Comparison of ENCODE assay signal across 8 mouse cellular contexts in genomic region chr11:108889121-108889520, GRCm38 (mm10). TPM values are rescaled to one million over a fixed set of nuclear protein-coding genes. Genes with fewer than 3 reads are reported as not detected.
DNase-seq lines count a peak whose midpoint lies in the region; ATAC-seq and TF ChIP-seq lines count a peak whose summit lies in the region.

No protein-coding gene starts in this region.

- peak; percentile 49; the same call in 1 of the 2 replicates for TF ChIP-seq CTCF in cerebellum, adult 2 months (IDR thresholded peaks at IDR 0.05; ENCODE audit: borderline replicate concordance, insufficient read depth, low read depth, low read length)

- WGBS in cerebellum, adult 2 months = 78% methylated on average over 11 of the region's 11 CpGs
- 54% methylated on average over 11 of the region's 11 CpGs for WGBS in midbrain, embryonic 11.5 days
- 57% methylated on average over 11 of the region's 11 CpGs for WGBS in midbrain, embryonic 15.5 days
- 37% methylated on average over 11 of the region's 11 CpGs for WGBS in heart, embryonic 12.5 days

- H3K36me3 ChIP-seq in midbrain, embryonic 11.5 days (ENCODE audit: control insufficient read depth, insufficient read depth, low read length) = no peaks in the 10 kb centered on the region
- no peaks in the 10 kb centered on the region for H3K36me3 ChIP-seq in midbrain, embryonic 15.5 days (replicated peaks)
- no peaks in the 10 kb centered on the region for H3K36me3 ChIP-seq in heart, embryonic 12.5 days

- no peak for ATAC-seq in midbrain, embryonic 11.5 days (ENCODE audit: low FRiP score)
- ATAC-seq in midbrain, embryonic 15.5 days (replicated peaks) = no peak
- no peak for ATAC-seq in heart, embryonic 12.5 days (ENCODE audit: insufficient number of reproducible peaks, low FRiP score)
- peak; percentile 49; the same call in 1 of the 2 replicates for ATAC-seq in megakaryocyte-erythroid progenitor cell, adult 5-6 weeks (replicated peaks; ENCODE audit: low FRiP score, low TSS enrichment, poor library complexity, severe bottlenecking)

- H3K4me1 ChIP-seq in cerebellum, adult 2 months (ENCODE audit: control insufficient read depth, insufficient read depth, low read length) = peaks cover 2% of the 10 kb centered on the region; the same call in 1 of the 2 replicates
- H3K4me1 ChIP-seq in midbrain, embryonic 11.5 days (ENCODE audit: control insufficient read depth, insufficient read depth, low read length) = peaks cover 48% of the 10 kb centered on the region
- peaks cover 48% of the 10 kb centered on the region for H3K4me1 ChIP-seq in midbrain, embryonic 15.5 days
- H3K4me1 ChIP-seq in heart, embryonic 12.5 days (replicated peaks) = peaks cover 27% of the 10 kb centered on the region

- no peak overlapping the region for H3K9ac ChIP-seq in midbrain, embryonic 11.5 days (ENCODE audit: low read length)
- no peak overlapping the region for H3K9ac ChIP-seq in midbrain, embryonic 15.5 days
- H3K9ac ChIP-seq in heart, embryonic 12.5 days = no peak overlapping the region

- no peak for TF ChIP-seq POLR2A in cerebellum, adult 2 months (IDR thresholded peaks at IDR 0.05; ENCODE audit: borderline replicate concordance, insufficient read depth, low read length)

- no peak overlapping the region for H3K4me2 ChIP-seq in midbrain, embryonic 11.5 days
- no peak overlapping the region for H3K4me2 ChIP-seq in midbrain, embryonic 15.5 days
- peak overlapping the region; percentile 13; the same call in 1 of the 2 replicates for H3K4me2 ChIP-seq in heart, embryonic 12.5 days

- no peaks in the 10 kb centered on the region; the same call in 1 of the 2 replicates for H3K27me3 ChIP-seq in cerebellum, adult 2 months (ENCODE audit: control insufficient read depth, insufficient read depth, low read length)
- no peaks in the 10 kb centered on the region for H3K27me3 ChIP-seq in midbrain, embryonic 11.5 days (ENCODE audit: control insufficient read depth, insufficient read depth, low read length)
- no peaks in the 10 kb centered on the region for H3K27me3 ChIP-seq in midbrain, embryonic 15.5 days (replicated peaks)
- peaks cover 16% of the 10 kb centered on the region for H3K27me3 ChIP-seq in heart, embryonic 12.5 days (replicated peaks)

- DNase-seq in cerebellum, adult 2 months = peak in 1 of 2 experiments; percentile 32
- DNase-seq in cerebellum, postnatal 36 days = no peak
- DNase-seq in midbrain, embryonic 11.5 days (ENCODE audit: low spot score, missing footprints) = peak; percentile 90
- no peak for DNase-seq in spleen, adult 12 weeks (ENCODE audit: low spot score)
- no peak for DNase-seq in gastrocnemius, adult 8-10 months (ENCODE audit: low spot score in 2 of 2)

- H3K27ac ChIP-seq in cerebellum, adult 2 months (ENCODE audit: insufficient read depth, low read length) = no peak overlapping the region
- H3K27ac ChIP-seq in midbrain, embryonic 11.5 days (ENCODE audit: low read depth, low read length) = no peak overlapping the region
- H3K27ac ChIP-seq in midbrain, embryonic 15.5 days = no peak overlapping the region
- H3K27ac ChIP-seq in heart, embryonic 12.5 days (ENCODE audit: poor library complexity, severe bottlenecking) = no peak overlapping the region

- H3K4me3 ChIP-seq in cerebellum, adult 2 months (replicated peaks; ENCODE audit: insufficient read depth, low read depth, low read length) = no peak overlapping the region
- no peak overlapping the region for H3K4me3 ChIP-seq in midbrain, embryonic 11.5 days (ENCODE audit: low read depth, low read length)
- no peak overlapping the region for H3K4me3 ChIP-seq in midbrain, embryonic 15.5 days
- no peak overlapping the region for H3K4me3 ChIP-seq in heart, embryonic 12.5 days

- no peaks in the 10 kb centered on the region for H3K9me3 ChIP-seq in midbrain, embryonic 11.5 days (ENCODE audit: control insufficient read depth, low read length)
- no peaks in the 10 kb centered on the region for H3K9me3 ChIP-seq in midbrain, embryonic 15.5 days
- no peaks in the 10 kb centered on the region for H3K9me3 ChIP-seq in heart, embryonic 12.5 days (replicated peaks)

RNA-seq across cellular contexts. Expression of gene Axin2, which starts 31.0 kb away (rescaled TPM):
- polyA plus RNA-seq in cerebellum, adult 2 months (2012; rRNA removed) = 17.0 and 17.5 TPM in 2 replicates
- 20.8 and 23.1 TPM in 2 replicates for polyA plus RNA-seq in midbrain, embryonic 11.5 days (2014; fragmentation: Nextera tagmentation; extraction: Ambion mirVana)
- 13.2 and 13.5 TPM in 2 replicates for polyA plus RNA-seq in midbrain, embryonic 15.5 days (2015; fragmentation: Nextera tagmentation; extraction: Ambion mirVana)
- polyA plus RNA-seq in heart, embryonic 12.5 days (2016; fragmentation: Nextera tagmentation; extraction: Ambion mirVana) = 2.1 and 2.4 TPM in 2 replicates
- 1.3 and 5.7 TPM in 2 replicates for total RNA-seq in megakaryocyte-erythroid progenitor cell, adult 5-6 weeks (2014; fragmentation: Nextera tagmentation)
- total RNA-seq in megakaryocyte-erythroid progenitor cell, adult 5-6 weeks (2017) = 0.38 and 2.0 TPM in 2 replicates
- total RNA-seq in gastrocnemius, adult 8-10 months (2022) = 10 to 100 TPM in 2 of 4 experiments, 1 to 10 TPM in 2; 7.4 to 13.8 (median 10.0) TPM
